Mouse (Mus musculus): ENCODE results near the gene Atxn2l. TPM values are rescaled to one million over a fixed set of nuclear protein-coding genes. Genes with fewer than 3 reads are reported as not detected.

The Atxn2l gene
- polyA plus RNA-seq, 1 experiment, result 956 TPM

DNA sequence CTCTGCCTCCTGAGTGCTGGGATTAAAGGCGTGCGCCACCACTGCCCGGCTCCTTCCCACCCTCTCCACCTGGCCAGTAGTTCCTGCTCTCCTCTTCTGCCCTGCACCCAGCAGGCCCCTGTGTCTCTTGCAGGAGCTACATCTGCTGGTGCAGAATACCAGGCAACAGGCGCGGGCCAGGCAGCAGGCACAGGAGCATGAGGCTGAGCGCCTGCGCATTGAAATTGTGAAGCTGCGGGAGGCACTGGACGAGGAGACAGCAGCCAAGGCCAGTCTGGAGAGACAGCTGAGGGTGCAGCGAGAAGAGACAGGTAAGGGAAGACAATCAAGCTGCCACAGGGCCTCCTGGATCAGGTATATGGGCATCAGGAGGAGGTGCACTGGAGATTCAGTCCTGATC is 59.2 kb downstream of the Atxn2l start:
- Histone ChIP-seq H3K4me1 (peaks cover 12% of the 10 kb centered on the region; the same call in 1 of the 2 replicates), H3K36me3 (replicated peaks; ENCODE audit: low read length) (peaks cover 95% of the 10 kb centered on the region), H3K27me3 (replicated peaks) (no peaks in the 10 kb centered on the region), H3K4me3 (replicated peaks) (no peak overlapping the region), H3K9me3 (no peaks in the 10 kb centered on the region)
- TF ChIP-seq GATA1 (IDR thresholded peaks at IDR 0.05; ENCODE audit: borderline replicate concordance, low read length) (no peak), FLI1 (IDR thresholded peaks at IDR 0.05; ENCODE audit: low read length) (no peak)

Other genes starting within 250 kb of the Atxn2l start
- 1.4 and 5.6 TPM in 2 replicates for gene Sbk1, start 230.8 kb downstream of the Atxn2l start, polyA plus RNA-seq (2012; ENCODE audit: insufficient read depth, low replicate concordance)
- 715 and 927 TPM in 2 replicates for gene Lat, start 133.9 kb downstream of the Atxn2l start, polyA plus RNA-seq (2012; ENCODE audit: insufficient read depth, low replicate concordance)
- gene Spns1, start 126.0 kb downstream of the Atxn2l start, polyA plus RNA-seq (2012; ENCODE audit: insufficient read depth, low replicate concordance), result 74.6 and 153 TPM in 2 replicates
- gene Nfatc2ip, start 106.7 kb downstream of the Atxn2l start, polyA plus RNA-seq (2012; ENCODE audit: insufficient read depth, low replicate concordance), result 0.79 TPM in 1 of 2 replicates, not detected in the other
- gene Cd19, start 88.5 kb downstream of the Atxn2l start, polyA plus RNA-seq (2012; ENCODE audit: insufficient read depth, low replicate concordance), result not detected in 2 replicates
- 97.9 and 143 TPM in 2 replicates for gene Rabep2, start 74.7 kb downstream of the Atxn2l start, polyA plus RNA-seq (2012; ENCODE audit: insufficient read depth, low replicate concordance)
- 1.1 and 1.4 TPM in 2 replicates for gene Atp2a1, start 40.3 kb downstream of the Atxn2l start, polyA plus RNA-seq (2012; ENCODE audit: insufficient read depth, low replicate concordance)
- 94.0 and 146 TPM in 2 replicates for gene Sh2b1, start 28.0 kb downstream of the Atxn2l start, polyA plus RNA-seq (2012; ENCODE audit: insufficient read depth, low replicate concordance)
- 19.3 and 43.5 TPM in 2 replicates for gene Tufm, start 16.1 kb downstream of the Atxn2l start, polyA plus RNA-seq (2012; ENCODE audit: insufficient read depth, low replicate concordance)
- gene Eif3c, start 63.0 kb upstream of the Atxn2l start, polyA plus RNA-seq (2012; ENCODE audit: insufficient read depth, low replicate concordance), result 22.3 and 46.6 TPM in 2 replicates
- gene Apobr, start 81.5 kb upstream of the Atxn2l start, polyA plus RNA-seq (2012; ENCODE audit: insufficient read depth, low replicate concordance), result 30.2 TPM in 1 of 2 replicates, not detected in the other
- gene Cln3, start 82.4 kb upstream of the Atxn2l start, polyA plus RNA-seq (2012; ENCODE audit: insufficient read depth, low replicate concordance), result 8.9 and 21.3 TPM in 2 replicates
- gene Il27, start 91.5 kb upstream of the Atxn2l start, polyA plus RNA-seq (2012; ENCODE audit: insufficient read depth, low replicate concordance), result 1.4 TPM in 1 of 2 replicates, not detected in the other
- gene Nupr1, start 127.4 kb upstream of the Atxn2l start, polyA plus RNA-seq (2012; ENCODE audit: insufficient read depth, low replicate concordance), result 27.5 TPM in 1 of 2 replicates, not detected in the other
- gene Sgf29, start 145.9 kb upstream of the Atxn2l start, polyA plus RNA-seq (2012; ENCODE audit: insufficient read depth, low replicate concordance), result 31.0 and 69.1 TPM in 2 replicates
- 0.87 and 3.0 TPM in 2 replicates for gene Sult1a1, start 173.0 kb upstream of the Atxn2l start, polyA plus RNA-seq (2012; ENCODE audit: insufficient read depth, low replicate concordance)
- gene Bola2, start 192.0 kb upstream of the Atxn2l start, polyA plus RNA-seq (2012; ENCODE audit: insufficient read depth, low replicate concordance), result 185 and 696 TPM in 2 replicates
- 7.3 and 9.7 TPM in 2 replicates for gene Slx1b, start 192.3 kb upstream of the Atxn2l start, polyA plus RNA-seq (2012; ENCODE audit: insufficient read depth, low replicate concordance)
- 1,070 and 1,578 TPM in 2 replicates for gene Coro1a, start 204.3 kb upstream of the Atxn2l start, polyA plus RNA-seq (2012; ENCODE audit: insufficient read depth, low replicate concordance)

All from megakaryocyte, embryonic 14.5 days (primary cell).